ENCODE assay signal across 12 mouse cellular contexts in the genomic region with DNA sequence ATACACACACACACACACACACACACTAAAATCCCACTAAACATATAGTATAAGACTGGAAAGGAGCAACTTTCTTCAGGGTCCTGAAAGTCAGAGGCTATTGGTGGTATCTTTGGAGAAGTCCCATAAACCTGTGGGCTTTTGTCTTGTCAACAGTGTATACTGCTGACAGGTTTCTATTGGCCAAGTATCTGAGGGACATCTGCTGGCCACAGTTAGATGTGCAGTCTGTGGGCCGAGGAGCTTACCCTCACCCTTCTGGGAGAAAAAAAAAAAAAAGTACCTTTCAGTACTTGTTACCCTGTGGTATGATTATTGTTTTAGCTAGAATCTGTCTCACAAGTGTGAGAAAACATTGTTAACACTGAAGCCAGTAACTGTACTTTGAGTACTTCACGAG.
DNase-seq lines count a peak whose midpoint lies in the region; ATAC-seq and TF ChIP-seq lines count a peak whose summit lies in the region.
"Had no signal": no experiment of that assay in that cellular context is flagged by ENCODE, and none has a peak within 500 bp of the region (broad histone marks: within the 10 kb centered on the region; RNA-seq: fewer than 3 reads in every experiment).

No protein-coding gene starts in this region.

- peak in 1 of 2 experiments; percentile 2 for DNase-seq in cerebellum, adult 2 months
- no peak for DNase-seq in cerebellum, adult 11 months
- DNase-seq in liver, postnatal 0 days, result no peak
- DNase-seq in liver, embryonic 11.5 days (ENCODE audit: low spot score), result no peak
- DNase-seq in lung, postnatal 36 days, result peak; percentile 20
- no peak for DNase-seq in Muller cell, postnatal 12 days (ENCODE audit: inconsistent ontology term)

- TF ChIP-seq EP300 in liver, postnatal 0 days (IDR thresholded peaks at IDR 0.05; ENCODE audit: low read depth), result no peak

- no peak overlapping the region for H3K4me3 ChIP-seq in cerebellum, adult 2 months (replicated peaks; ENCODE audit: insufficient read depth, low read depth, low read length)
- H3K4me3 ChIP-seq in liver, postnatal 0 days (ENCODE audit: low read depth, low read length), result no peak overlapping the region
- no peak overlapping the region for H3K4me3 ChIP-seq in liver, embryonic 11.5 days (ENCODE audit: low read depth, low read length)
- no peak overlapping the region for H3K4me3 ChIP-seq in cortical plate, adult 2 months (ENCODE audit: insufficient read depth, low read length)
- H3K4me3 ChIP-seq in heart, embryonic 12.5 days, result no peak overlapping the region
- H3K4me3 ChIP-seq: forebrain, embryonic 10.5 days; heart, embryonic 10.5 days; liver, embryonic 15.5 days had no signal

- TF ChIP-seq CTCF in cerebellum, adult 2 months (IDR thresholded peaks at IDR 0.05; ENCODE audit: borderline replicate concordance, insufficient read depth, low read depth, low read length), result peak; percentile 40; the same call in 1 of the 2 replicates
- TF ChIP-seq CTCF in liver, postnatal 0 days (IDR thresholded peaks at IDR 0.05; ENCODE audit: low read depth), result peak; percentile 35; the same call in 1 of the 2 replicates
- TF ChIP-seq CTCF in cortical plate, adult 2 months (IDR thresholded peaks at IDR 0.05; ENCODE audit: extremely low read depth, insufficient read depth, low read length), result 0 out of 2 replicates have a peak, but pooled peaks have one; percentile 9

- no peaks in the 10 kb centered on the region for H3K27me3 ChIP-seq in cerebellum, adult 2 months (ENCODE audit: control insufficient read depth, insufficient read depth, low read length)
- H3K27me3 ChIP-seq in liver, postnatal 0 days (ENCODE audit: insufficient read depth, low read length), result no peaks in the 10 kb centered on the region
- no peaks in the 10 kb centered on the region for H3K27me3 ChIP-seq in liver, embryonic 11.5 days (replicated peaks; ENCODE audit: control insufficient read depth, insufficient read depth, low read length)
- H3K27me3 ChIP-seq in heart, embryonic 12.5 days (replicated peaks), result no peaks in the 10 kb centered on the region
- H3K27me3 ChIP-seq: liver, embryonic 15.5 days had no signal

- no peak overlapping the region for H3K4me2 ChIP-seq in liver, postnatal 0 days (ENCODE audit: low read depth, low read length)
- H3K4me2 ChIP-seq in liver, embryonic 11.5 days, result no peak overlapping the region
- H3K4me2 ChIP-seq in heart, embryonic 12.5 days, result no peak overlapping the region
- H3K4me2 ChIP-seq: liver, embryonic 15.5 days had no signal

- 55% methylated on average over 2 of the region's 2 CpGs for WGBS in cerebellum, adult 2 months
- WGBS in liver, postnatal 0 days (ENCODE audit: insufficient replicate concordance), result 39% methylated on average over 2 of the region's 2 CpGs
- WGBS in liver, embryonic 11.5 days, result 68% methylated on average over 2 of the region's 2 CpGs
- 51% methylated on average over 2 of the region's 2 CpGs for WGBS in heart, embryonic 12.5 days

- H3K9ac ChIP-seq in liver, postnatal 0 days (replicated peaks), result no peak overlapping the region
- H3K9ac ChIP-seq in liver, embryonic 11.5 days (ENCODE audit: low read depth, low read length), result no peak overlapping the region
- H3K9ac ChIP-seq in heart, embryonic 12.5 days, result no peak overlapping the region
- H3K9ac ChIP-seq: liver, embryonic 15.5 days had no signal

- no peaks in the 10 kb centered on the region for H3K36me3 ChIP-seq in liver, postnatal 0 days (replicated peaks; ENCODE audit: insufficient read depth, low read length)
- no peaks in the 10 kb centered on the region for H3K36me3 ChIP-seq in liver, embryonic 11.5 days (ENCODE audit: control insufficient read depth, insufficient read depth, low read length)
- no peaks in the 10 kb centered on the region for H3K36me3 ChIP-seq in heart, embryonic 12.5 days
- H3K36me3 ChIP-seq: forebrain, embryonic 10.5 days; heart, embryonic 10.5 days; liver, embryonic 15.5 days had no signal

- H3K4me1 ChIP-seq in cerebellum, adult 2 months (ENCODE audit: control insufficient read depth, insufficient read depth, low read length), result no peaks in the 10 kb centered on the region
- H3K4me1 ChIP-seq in liver, postnatal 0 days (ENCODE audit: insufficient read depth), result no peaks in the 10 kb centered on the region
- no peaks in the 10 kb centered on the region for H3K4me1 ChIP-seq in liver, embryonic 11.5 days (replicated peaks; ENCODE audit: control insufficient read depth, insufficient read depth, low read length)
- H3K4me1 ChIP-seq in cortical plate, adult 2 months (ENCODE audit: control insufficient read depth, insufficient read depth, low read length), result no peaks in the 10 kb centered on the region
- H3K4me1 ChIP-seq in heart, embryonic 12.5 days (replicated peaks), result no peaks in the 10 kb centered on the region
- H3K4me1 ChIP-seq: forebrain, embryonic 10.5 days; heart, embryonic 10.5 days; liver, embryonic 15.5 days had no signal

- ATAC-seq in liver, postnatal 0 days, result no peak
- no peak for ATAC-seq in liver, embryonic 11.5 days (replicated peaks; ENCODE audit: low FRiP score)
- ATAC-seq in heart, embryonic 12.5 days (ENCODE audit: insufficient number of reproducible peaks, low FRiP score), result no peak
- ATAC-seq: inflammation-experienced regulatory T-cells, adult 6 months had no signal

- H3K27ac ChIP-seq in cerebellum, adult 2 months (ENCODE audit: insufficient read depth, low read length), result no peak overlapping the region
- H3K27ac ChIP-seq in liver, postnatal 0 days (ENCODE audit: low read depth), result no peak overlapping the region
- H3K27ac ChIP-seq in liver, embryonic 11.5 days (ENCODE audit: low read depth, low read length), result no peak overlapping the region
- H3K27ac ChIP-seq in cortical plate, adult 2 months (ENCODE audit: insufficient read depth, low read length), result no peak overlapping the region
- no peak overlapping the region for H3K27ac ChIP-seq in heart, embryonic 12.5 days (ENCODE audit: poor library complexity, severe bottlenecking)
- H3K27ac ChIP-seq: forebrain, embryonic 10.5 days; heart, embryonic 10.5 days; liver, embryonic 15.5 days had no signal

- H3K9me3 ChIP-seq in liver, postnatal 0 days (ENCODE audit: low read length), result no peaks in the 10 kb centered on the region
- H3K9me3 ChIP-seq in liver, embryonic 11.5 days (ENCODE audit: control insufficient read depth, low read length), result no peaks in the 10 kb centered on the region
- no peaks in the 10 kb centered on the region for H3K9me3 ChIP-seq in heart, embryonic 12.5 days (replicated peaks)
- H3K9me3 ChIP-seq: forebrain, embryonic 10.5 days; heart, embryonic 10.5 days; liver, embryonic 15.5 days had no signal

- TF ChIP-seq POLR2A in cerebellum, adult 2 months (IDR thresholded peaks at IDR 0.05; ENCODE audit: borderline replicate concordance, insufficient read depth, low read length), result no peak
- no peak for TF ChIP-seq POLR2A in cortical plate, adult 2 months (IDR thresholded peaks at IDR 0.05; ENCODE audit: extremely low read depth, insufficient read depth, low read length)
